Mouse (Mus musculus) activated CD4-positive, CD25-positive, alpha-beta regulatory T cell, adult 9 weeks (primary cell): Measurements from ENCODE around the gene Sfxn4. TPM values are rescaled to one million over a fixed set of nuclear protein-coding genes. Genes with fewer than 3 reads are reported as not detected.

Source experiments
- polyA plus RNA-seq: library from polyadenylated mRNA; unstranded; fragments of 100-300 nt; shearing (Covaris generic); gene quantifications from one replicate; pipeline ENCODE4 v1.2.1, GENCODE M21; 2017

Sfxn4 gene
- 5.7 TPM for polyA plus RNA-seq

DNA sequence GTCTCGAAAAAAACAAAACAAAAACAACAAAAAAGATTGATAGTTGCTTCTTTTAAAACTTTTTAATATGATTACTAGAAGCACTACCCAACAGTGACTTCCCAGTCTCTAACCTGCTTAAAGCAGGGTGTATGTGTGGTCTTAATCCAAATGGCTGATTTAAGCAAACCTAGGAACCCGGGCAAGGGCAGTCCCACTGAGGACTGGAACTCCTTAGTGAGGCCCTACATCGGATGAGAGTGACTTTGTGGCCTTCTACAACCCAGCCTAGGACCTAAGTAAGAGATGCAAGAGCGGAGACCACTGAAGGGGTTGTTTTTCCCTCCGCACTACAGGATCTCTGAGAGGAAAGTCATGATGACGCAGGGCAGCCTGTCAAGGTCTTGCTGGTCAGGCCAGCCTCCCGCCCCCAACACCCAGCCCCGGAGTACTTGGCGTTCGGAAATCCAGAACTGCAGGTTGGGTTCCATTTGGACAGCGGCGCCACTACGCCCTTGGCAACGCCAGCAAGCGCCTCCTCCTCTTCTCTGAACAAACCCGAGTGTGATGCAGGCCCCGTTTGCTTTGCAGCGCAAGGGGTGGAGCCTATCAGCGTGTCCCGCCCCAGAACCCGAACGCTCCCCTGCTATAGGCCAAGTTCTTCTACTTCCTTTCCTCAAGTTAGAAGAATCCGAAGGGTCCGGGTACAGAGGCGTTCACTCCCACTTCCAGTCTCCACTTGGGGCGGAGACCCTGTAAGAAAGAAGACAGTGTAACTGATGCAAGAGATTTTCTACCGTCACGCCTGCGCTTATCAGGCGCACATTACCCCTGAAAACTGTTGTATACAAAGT lies at the start of gene Sfxn4:
Gene Sfxn4 (minus strand): TSS at position 612 of the 833 bp plus-strand sequence.

DNA sequence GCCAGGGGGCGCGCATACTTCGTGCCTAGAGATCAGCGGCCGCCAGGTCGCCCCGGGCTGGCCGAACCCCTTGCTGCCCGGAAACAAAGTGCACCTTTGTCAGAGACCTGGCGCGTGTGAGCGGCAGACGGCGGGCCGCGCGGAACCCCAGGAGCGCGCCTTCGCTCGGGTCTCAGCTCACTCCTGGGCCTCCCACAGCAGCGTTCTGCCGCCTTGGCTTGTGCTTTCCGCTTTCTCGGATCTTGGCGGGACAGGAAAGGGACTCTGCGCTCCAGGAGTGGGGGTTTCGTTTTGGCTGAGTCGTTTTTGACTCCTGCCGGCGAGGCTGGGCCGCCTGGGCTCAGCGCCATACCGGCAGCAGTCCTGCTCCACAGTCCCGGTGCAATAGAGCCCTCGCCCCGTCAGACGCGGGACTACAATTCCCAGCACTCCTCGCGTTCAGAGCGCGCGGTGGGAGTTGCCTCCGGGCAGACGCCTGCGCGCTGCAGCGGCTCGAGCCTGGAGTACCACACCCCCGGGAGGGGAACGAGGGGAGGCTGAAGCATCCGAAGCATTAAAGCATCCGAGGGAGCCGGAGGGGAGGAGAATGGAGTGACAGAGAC lies 28.5 kb upstream of the Sfxn4 start, which contains the start of gene Grk5:
Gene Grk5 (plus strand): TSS at position 36 of the 602 bp plus-strand sequence.

DNA sequence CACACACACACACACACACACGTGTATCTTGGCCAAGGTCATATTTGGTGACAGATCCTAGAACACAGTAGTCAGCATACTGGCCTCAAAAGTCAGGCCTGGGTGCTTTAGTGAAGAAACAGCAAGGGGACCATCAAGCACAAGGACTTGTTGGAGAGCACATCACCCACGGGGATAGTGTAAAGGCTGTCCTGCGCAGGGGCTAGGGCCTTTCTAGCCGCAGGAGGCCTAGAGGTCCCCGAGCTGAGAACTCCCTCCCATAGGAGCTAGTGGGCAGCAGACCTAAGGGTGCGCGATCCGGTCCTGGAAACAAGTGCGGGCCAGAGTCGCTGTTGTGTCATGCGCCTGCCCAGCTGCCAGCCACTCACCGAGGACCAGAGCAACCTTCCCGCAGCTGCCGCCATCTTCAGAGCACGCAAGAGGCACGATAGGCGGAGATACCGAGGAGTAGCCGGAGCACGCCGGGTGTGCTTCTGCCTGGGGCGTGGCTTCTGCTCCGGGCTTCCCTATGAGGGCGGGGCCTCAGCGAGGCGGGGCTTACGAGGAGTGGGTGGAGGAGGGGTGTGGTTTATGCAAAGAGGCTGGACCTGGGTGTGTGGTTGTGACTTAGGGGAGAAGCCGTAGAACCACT lies 12.9 kb upstream of the Sfxn4 start, which contains the start of gene Prdx3:
Gene Prdx3 (minus strand): TSS at position 493 of the 631 bp plus-strand sequence.

DNA sequence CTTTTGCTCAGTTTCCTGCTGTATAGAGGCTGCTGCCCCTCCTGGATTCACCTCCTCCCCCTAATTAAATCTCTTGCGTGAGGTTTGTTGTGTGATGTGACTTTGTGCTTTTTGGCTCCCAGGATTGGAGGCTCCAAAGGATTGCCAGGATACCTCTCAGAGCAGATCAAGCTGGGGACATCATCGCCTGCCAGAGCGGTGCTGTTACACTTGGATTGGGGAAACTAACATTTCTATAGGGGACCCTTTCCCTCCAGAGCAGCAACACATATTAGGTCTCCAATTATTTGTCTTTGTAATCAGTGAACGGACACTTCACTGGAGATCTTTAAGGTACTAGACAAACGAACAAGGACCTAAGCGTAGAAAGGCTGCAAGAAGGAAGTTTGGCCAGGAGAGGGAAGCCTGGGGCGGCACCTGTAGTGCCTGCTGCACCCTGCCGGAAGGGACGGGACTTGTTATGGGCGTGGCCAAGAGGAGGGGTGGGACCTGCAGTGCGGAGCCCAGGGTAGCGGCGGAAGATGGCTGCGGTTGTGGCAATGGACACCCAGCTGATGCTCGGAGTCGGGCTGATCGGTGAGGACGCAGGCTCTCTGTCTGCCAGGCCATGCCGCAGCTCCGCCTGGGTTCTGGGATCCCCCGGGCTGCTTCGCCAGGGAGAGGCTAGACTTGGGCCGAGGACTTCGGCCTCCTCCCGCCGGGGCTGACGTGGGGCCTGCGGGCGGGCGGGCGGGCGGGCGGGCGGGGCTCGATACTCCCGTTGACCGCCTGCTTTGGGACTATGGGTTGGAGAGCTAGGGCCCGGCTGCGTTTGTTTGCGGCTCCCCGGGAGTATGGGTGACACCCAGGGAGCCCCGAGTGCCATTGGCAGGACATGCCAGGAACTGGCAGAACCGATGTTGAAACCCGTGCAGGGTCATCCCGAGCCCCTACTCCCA lies 49.9 kb downstream of the Sfxn4 start, which contains the start of gene Fam45a:
Gene Fam45a (plus strand): TSS at position 488 of the 938 bp plus-strand sequence.

DNA sequence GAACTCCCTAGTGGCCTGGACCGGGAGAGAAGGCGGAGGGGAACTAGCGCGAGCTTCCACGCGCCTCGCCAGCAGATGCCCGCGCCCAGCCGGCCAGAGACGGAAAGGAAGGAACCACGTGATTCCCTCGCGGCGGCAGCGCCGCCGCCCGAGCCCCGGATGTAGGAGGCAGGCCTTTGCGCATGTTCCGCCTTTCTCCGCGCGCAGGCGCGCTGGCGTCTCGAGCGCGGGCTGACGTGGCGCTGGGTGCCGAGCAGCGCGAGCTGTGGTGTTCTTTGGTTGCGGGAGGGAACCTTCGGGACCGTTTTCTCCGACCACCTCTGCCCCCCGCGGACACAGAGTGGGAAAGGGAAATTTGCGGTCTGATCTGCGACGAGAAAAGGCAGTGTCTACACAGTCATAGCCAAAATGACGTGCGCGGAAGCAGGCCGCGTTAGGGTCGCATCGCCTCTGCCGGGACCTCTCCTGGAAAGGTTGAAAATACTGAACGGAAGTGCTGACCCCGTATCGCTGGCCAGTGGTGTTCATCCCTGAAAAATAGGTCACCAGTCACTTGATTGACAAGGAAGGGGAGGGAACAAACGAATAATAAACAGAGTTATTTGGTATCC lies 70.6 kb downstream of the Sfxn4 start, which contains the start of gene Eif3a:
Gene Eif3a (minus strand): TSS at position 108 of the 611 bp plus-strand sequence.

Other genes with a start within 250 kb of the Sfxn4 start
- gene Nanos1, start 105.5 kb downstream of the Sfxn4 start, polyA plus RNA-seq: 0.53 TPM
- 144 TPM for gene Eif3a, start 70.8 kb downstream of the Sfxn4 start, polyA plus RNA-seq
- gene Fam45a, start 49.9 kb downstream of the Sfxn4 start, polyA plus RNA-seq: 50.0 TPM
- 103 TPM for gene Prdx3, start 13.1 kb upstream of the Sfxn4 start, polyA plus RNA-seq
- 2.5 TPM for gene Grk5, start 28.3 kb upstream of the Sfxn4 start, polyA plus RNA-seq